In the genomic region with DNA sequence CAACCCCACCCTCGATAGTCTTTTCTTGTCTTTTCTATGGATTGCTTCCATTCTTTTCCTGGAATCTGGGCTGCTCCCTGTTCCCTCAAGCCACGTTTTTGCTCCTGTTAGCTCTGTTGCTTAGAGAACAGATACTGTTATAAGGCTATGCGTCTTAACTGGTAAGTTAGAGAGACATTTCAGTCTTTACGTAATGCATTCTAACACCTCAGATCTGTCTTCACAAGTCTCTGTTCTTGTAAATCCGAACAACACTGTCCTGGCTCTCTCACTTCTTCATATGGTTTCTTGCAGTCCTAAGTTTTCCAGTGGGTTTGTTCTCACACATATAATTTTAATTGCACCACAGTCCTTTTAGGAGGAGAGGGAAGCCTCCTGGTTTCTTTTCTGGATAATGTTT, we compare ENCODE assay signal across 21 mouse cellular contexts. TPM values are rescaled to one million over a fixed set of nuclear protein-coding genes. Genes with fewer than 3 reads are reported as not detected.
"Had no signal": no experiment of that assay in that cellular context is flagged by ENCODE, and none has a peak within 500 bp of the region (broad histone marks: within the 10 kb centered on the region; RNA-seq: fewer than 3 reads in every experiment).

No protein-coding gene starts in this region.

- H3K27ac ChIP-seq: liver, embryonic 15.5 days; lung, embryonic 15.5 days; midbrain, embryonic 10.5 days; midbrain, embryonic 13.5 days; midbrain, embryonic 15.5 days; neural tube, embryonic 12.5 days had no signal

- H3K4me1 ChIP-seq: liver, embryonic 15.5 days; lung, embryonic 15.5 days; midbrain, embryonic 10.5 days; midbrain, embryonic 15.5 days; neural tube, embryonic 12.5 days had no signal

- ATAC-seq: liver, postnatal 0 days; lung, postnatal 0 days; midbrain, embryonic 13.5 days; midbrain, embryonic 15.5 days had no signal

- H3K27me3 ChIP-seq: liver, embryonic 15.5 days; lung, embryonic 15.5 days; midbrain, embryonic 13.5 days; midbrain, embryonic 15.5 days; neural tube, embryonic 12.5 days had no signal

- H3K9ac ChIP-seq: liver, embryonic 15.5 days; liver, postnatal 0 days; lung, embryonic 15.5 days; midbrain, embryonic 13.5 days; midbrain, embryonic 15.5 days; neural tube, embryonic 12.5 days had no signal

- DNase-seq: liver, postnatal 0 days; lung, adult 2 months; lung, postnatal 14 days; lung, postnatal 4 days; retina, postnatal 1 day; right cerebral cortex, adult 18-20 months; right cerebral cortex, postnatal 25 days; right cerebral cortex, postnatal 4 days; spleen, adult 18-20 months; thymus, adult 2 months; thymus, postnatal 25 days; thymus, postnatal 4 days had no signal

- H3K4me2 ChIP-seq: liver, embryonic 15.5 days; lung, embryonic 15.5 days; midbrain, embryonic 13.5 days; midbrain, embryonic 15.5 days; neural tube, embryonic 12.5 days had no signal

- H3K9me3 ChIP-seq: liver, embryonic 15.5 days; lung, embryonic 15.5 days; midbrain, embryonic 10.5 days; midbrain, embryonic 13.5 days; midbrain, embryonic 15.5 days; neural tube, embryonic 12.5 days had no signal

- H3K36me3 ChIP-seq: liver, embryonic 15.5 days; lung, embryonic 15.5 days; midbrain, embryonic 15.5 days; neural tube, embryonic 12.5 days had no signal

- H3K4me3 ChIP-seq: liver, embryonic 15.5 days; lung, embryonic 15.5 days; midbrain, embryonic 10.5 days; midbrain, embryonic 13.5 days; midbrain, embryonic 15.5 days; neural tube, embryonic 12.5 days had no signal

RNA-seq across cellular contexts. Expression of gene Akap6, which starts 20.5 kb away (rescaled TPM):
- total RNA-seq: megakaryocyte, adult 5-6 weeks; monocyte, adult 5-6 weeks had no signal
